Mouse (Mus musculus): ENCODE data around the gene Mogs. TPM values are rescaled to one million over a fixed set of nuclear protein-coding genes. Genes with fewer than 3 reads are reported as not detected.

The Mogs gene
- total RNA-seq, 2 experiments from 2014 or later, result 29.4 to 30.0 TPM

DNA sequence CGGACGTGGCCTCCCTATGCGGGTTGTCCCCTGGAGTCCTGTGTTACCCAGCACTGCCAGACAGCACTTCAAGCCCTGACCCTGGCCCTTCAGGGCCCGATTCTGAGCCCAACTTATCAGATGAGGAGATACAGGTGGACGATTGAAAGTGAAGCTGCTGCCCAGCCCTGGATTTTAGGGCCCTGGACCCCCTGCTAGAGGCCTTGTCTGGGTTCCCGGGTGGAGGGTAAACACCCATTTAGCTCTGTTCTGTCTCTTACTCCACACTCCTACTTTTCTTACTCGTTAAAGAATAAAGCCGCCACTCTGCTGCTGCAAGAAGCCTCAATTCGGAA lies 27.4 kb upstream of the Mogs start:
- no peak for DNase-seq (ENCODE audit: low spot score in 2 of 2)
- intact Hi-C loops (cut with DNase I), result no loop called here

GRCm38 (mm10) chr6:83092416-83093127 lies 22.7 kb upstream of the Mogs start:
- no peak for DNase-seq (ENCODE audit: low spot score in 2 of 2)
- intact Hi-C loops (cut with DNase I), result no loop called here

GRCm38 (mm10) chr6:83095968-83096367 lies 19.3 kb upstream of the Mogs start:
- intact Hi-C loops (cut with DNase I), result no loop called here
- no peak for DNase-seq (ENCODE audit: low spot score in 2 of 2)

GRCm38 (mm10) chr6:83098411-83098810 lies 16.9 kb upstream of the Mogs start:
- intact Hi-C loops (cut with DNase I), result no loop called here
- no peak for DNase-seq (ENCODE audit: low spot score in 2 of 2)

DNA sequence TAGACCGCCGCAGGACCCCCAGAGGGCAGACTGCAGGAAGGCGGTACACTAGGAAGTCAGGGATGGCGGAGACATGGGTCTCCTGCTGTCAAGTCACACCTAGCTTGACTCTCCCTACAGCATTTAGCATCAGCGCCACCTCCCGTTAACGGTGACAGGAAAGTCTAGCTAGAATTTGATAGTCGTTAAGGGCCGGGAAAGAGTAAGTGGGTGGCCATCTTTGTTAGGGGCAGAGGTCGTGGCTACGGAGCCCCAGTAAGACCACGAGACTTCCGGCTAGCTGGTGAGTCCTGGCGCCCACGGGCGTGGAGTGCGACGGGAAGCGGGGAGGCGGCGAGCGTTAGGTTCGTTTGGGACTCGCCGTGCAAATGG lies 14.0 kb upstream of the Mogs start, which contains the start of the genes Ccdc142 and Gm42688:
TSS of gene Ccdc142 (plus strand) at position 286 of the 372 bp plus-strand sequence.
TSS of gene Gm42688 (plus strand) at position 302 of the 372 bp plus-strand sequence.
- peak; percentile 88 for DNase-seq (ENCODE audit: low spot score in 2 of 2)
- intact Hi-C loops (cut with DNase I), result loop anchor here (1.0 to 2.0 kb wide), 3 partner anchors 23 to 105 kb away; partner anchors contain the start of genes Aup1 and Htra2

- intact Hi-C loops (cut with DNase I), result loop anchor here (1.0 to 2.0 kb wide), 3 partner anchors 23 to 106 kb away; partner anchors contain the start of genes Aup1 and Htra2
- peak in 1 of 2 experiments; percentile 67 for DNase-seq (ENCODE audit: low spot score in 2 of 2)
These were observed 13.4 kb upstream of the Mogs start for GRCm38 (mm10) chr6:83101688-83102556.

GRCm38 (mm10) chr6:83103130-83103650 lies 12.1 kb upstream of the Mogs start:
- DNase-seq (ENCODE audit: low spot score in 2 of 2), result no peak
- intact Hi-C loops (cut with DNase I), result no loop called here

GRCm38 (mm10) chr6:83104158-83104557 lies 11.1 kb upstream of the Mogs start:
- intact Hi-C loops (cut with DNase I), result no loop called here
- no peak for DNase-seq (ENCODE audit: low spot score in 2 of 2)

GRCm38 (mm10) chr6:83107566-83108400 lies 7.5 kb upstream of the Mogs start:
- no peak for DNase-seq (ENCODE audit: low spot score in 2 of 2)
- intact Hi-C loops (cut with DNase I), result no loop called here

GRCm38 (mm10) chr6:83108762-83109668 lies 6.3 kb upstream of the Mogs start, which contains the start of gene Mrpl53:
Gene Mrpl53, plus strand, starts transcription at chr6:83109040.
- intact Hi-C loops (cut with DNase I), result no loop called here
- peak; percentile 86 to 87 for DNase-seq (ENCODE audit: low spot score in 2 of 2)

- intact Hi-C loops (cut with DNase I), result loop anchor here (10.0 kb wide), 1 partner anchor 213 kb away; the partner anchor contains the start of genes Mob1a and Mthfd2
- DNase-seq (ENCODE audit: low spot score in 2 of 2), result no peak
These were observed 3.7 kb upstream of the Mogs start for GRCm38 (mm10) chr6:83111510-83112136.

GRCm38 (mm10) chr6:83115682-83116372 lies 531 bp downstream of the Mogs start:
- DNase-seq (ENCODE audit: low spot score in 2 of 2), result no peak

GRCm38 (mm10) chr6:83116373-83117164 lies 1.3 kb downstream of the Mogs start:
- no peak for DNase-seq (ENCODE audit: low spot score in 2 of 2)
- intact Hi-C loops (cut with DNase I), result loop anchor here (10.0 kb wide), 1 partner anchor 208 kb away; the partner anchor contains the start of genes Mob1a and Mthfd2

More at GRCm38 (mm10) chr6:83115682-83116372, 531 bp downstream of the Mogs start:
- intact Hi-C loops (cut with DNase I), result loop anchor here (10.0 kb wide), 1 partner anchor 209 kb away; the partner anchor contains the start of genes Mob1a and Mthfd2

DNA sequence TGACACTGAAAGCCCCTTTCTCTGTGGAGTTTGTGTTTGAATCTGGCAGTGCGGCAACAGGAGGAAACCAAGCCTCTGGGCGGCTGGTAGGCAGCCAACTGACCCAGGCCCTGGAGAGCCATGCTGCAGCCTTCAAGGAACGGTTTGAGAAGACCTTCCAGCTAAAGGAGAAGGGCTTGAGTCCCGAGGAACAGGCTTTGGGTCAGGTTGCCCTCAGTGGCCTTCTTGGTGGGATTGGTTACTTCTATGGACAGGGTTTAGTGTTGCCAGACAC lies 1.8 kb downstream of the Mogs start:
- DNase-seq (ENCODE audit: low spot score in 2 of 2), result no peak
- intact Hi-C loops (cut with DNase I), result loop anchor here (10.0 kb wide), 1 partner anchor 208 kb away; the partner anchor contains the start of genes Mob1a and Mthfd2

DNA sequence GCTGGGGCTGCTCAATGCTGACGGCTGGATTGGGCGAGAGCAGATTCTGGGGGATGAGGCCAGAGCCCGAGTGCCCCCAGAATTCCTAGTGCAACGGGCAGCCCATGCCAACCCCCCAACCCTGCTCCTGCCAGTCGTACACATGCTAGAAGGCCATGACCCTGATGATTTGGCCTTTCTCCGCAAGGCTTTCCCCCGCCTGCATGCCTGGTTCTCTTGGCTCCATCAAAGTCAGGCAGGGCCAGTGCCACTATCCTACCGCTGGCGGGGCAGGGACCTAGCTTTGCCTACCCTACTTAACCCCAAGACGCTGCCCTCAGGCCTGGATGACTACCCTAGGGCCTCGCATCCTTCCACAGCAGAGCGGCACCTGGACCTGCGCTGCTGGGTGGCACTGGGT lies 2.3 kb downstream of the Mogs start:
- intact Hi-C loops (cut with DNase I), result loop anchor here (10.0 kb wide), 1 partner anchor 207 kb away; the partner anchor contains the start of genes Mob1a and Mthfd2
- DNase-seq (ENCODE audit: low spot score in 2 of 2), result no peak

GRCm38 (mm10) chr6:83118369-83118768 lies 3.1 kb downstream of the Mogs start:
- intact Hi-C loops (cut with DNase I), result loop anchor here (10.0 kb wide), 1 partner anchor 206 kb away; the partner anchor contains the start of genes Mob1a and Mthfd2
- DNase-seq (ENCODE audit: low spot score in 2 of 2), result no peak
